9 mouse cellular contexts compared by ENCODE assay signal in the genomic region with DNA sequence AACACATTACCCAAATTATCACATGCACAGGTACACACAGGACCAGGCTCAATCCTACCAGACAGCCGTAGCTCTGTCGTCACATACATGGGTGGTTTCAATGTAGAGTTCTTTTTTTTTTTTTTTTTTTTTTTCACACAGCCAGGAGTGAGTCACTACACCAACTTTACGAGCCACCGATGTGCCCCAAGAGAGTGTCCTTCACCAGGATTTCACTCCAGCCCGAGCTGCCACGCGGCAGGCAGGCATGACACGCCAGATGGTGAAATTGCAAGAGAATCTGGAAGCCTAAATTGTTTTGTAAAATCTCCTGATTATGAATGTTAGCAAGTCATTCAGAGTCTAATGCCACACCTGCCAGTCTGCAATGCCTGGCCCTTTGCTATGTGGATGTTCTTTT. TPM values are rescaled to one million over a fixed set of nuclear protein-coding genes. Genes with fewer than 3 reads are reported as not detected.
DNase-seq lines count a peak whose midpoint lies in the region; TF ChIP-seq lines count a peak whose summit lies in the region.
"Had no signal": no experiment of that assay in that cellular context is flagged by ENCODE, and none has a peak within 500 bp of the region (broad histone marks: within the 10 kb centered on the region; RNA-seq: fewer than 3 reads in every experiment).

No protein-coding gene starts in this region.

- H3K9ac ChIP-seq in CH12.LX (ENCODE audit: insufficient read depth, low read depth) = no peak overlapping the region
- H3K9ac ChIP-seq: liver, embryonic 13.5 days had no signal

- intact Hi-C loops in gastrocnemius, adult 2 months (cut with DNase I) = no loop called here

- H3K9me3 ChIP-seq in CH12.LX (replicated peaks; ENCODE audit: low read length) = no peaks in the 10 kb centered on the region
- H3K9me3 ChIP-seq: liver, embryonic 13.5 days had no signal

- peaks cover 0 to 6% of the 10 kb centered on the region in 2 experiments for H3K36me3 ChIP-seq in CH12.LX (replicated peaks in 1 of 2; ENCODE audit: control insufficient read depth in 1 of 2, insufficient read depth in 1 of 2, low read length in 1 of 2)
- no peaks in the 10 kb centered on the region for H3K36me3 ChIP-seq in thymus, adult 2 months (ENCODE audit: control insufficient read depth, insufficient read depth, low read length)

- dilution Hi-C loops in CH12.LX (cut with MboI; ENCODE audit: extremely low pct_ligation_motif_present, extremely low pct_unique_long_range_greater_than_20kb, low sequenced_read_pairs) = no loop called here

- 97% methylated on average over 8 of the region's 8 CpGs for WGBS in thymus, adult 2 months

- no peaks in the 10 kb centered on the region for H3K79me2 ChIP-seq in CH12.LX (replicated peaks; ENCODE audit: control insufficient read depth, extremely low read depth, insufficient read depth, poor library complexity, severe bottlenecking)

- H3K4me1 ChIP-seq in CH12.LX (ENCODE audit: control insufficient read depth in 1 of 2, insufficient read depth in 2 of 2) = peaks cover 6 to 17% of the 10 kb centered on the region in 2 experiments; a peak in 3 of 4 replicates
- H3K4me1 ChIP-seq in thymus, adult 2 months (replicated peaks; ENCODE audit: control insufficient read depth, insufficient read depth, low read length) = no peaks in the 10 kb centered on the region
- H3K4me1 ChIP-seq: liver, embryonic 13.5 days had no signal

- H3K4me3 ChIP-seq in CH12.LX (replicated peaks in 1 of 3; ENCODE audit: low read depth in 2 of 3, low read length in 2 of 3, poor library complexity in 1 of 3) = no peak overlapping the region
- H3K4me3 ChIP-seq in thymus, adult 2 months (ENCODE audit: control insufficient read depth, insufficient read depth, low read length) = no peak overlapping the region
- H3K4me3 ChIP-seq in gastrocnemius, adult 2 months = no peak overlapping the region
- H3K4me3 ChIP-seq: liver, embryonic 13.5 days had no signal

- TF ChIP-seq CTCF in CH12.LX (conservative IDR thresholded peaks at IDR 0.05 in 1 of 2, IDR thresholded peaks at IDR 0.05 in 1 of 2; ENCODE audit: low read depth in 2 of 2, low read length in 2 of 2) = no peak
- TF ChIP-seq CTCF in thymus, adult 2 months (IDR thresholded peaks at IDR 0.05; ENCODE audit: borderline replicate concordance, control insufficient read depth, extremely low read depth, insufficient read depth, low read length, poor library complexity) = no peak
- no peak for TF ChIP-seq CTCF in gastrocnemius, adult 2 months (IDR thresholded peaks at IDR 0.05)

- H3K27me3 ChIP-seq in CH12.LX (replicated peaks) = peaks cover 3% of the 10 kb centered on the region
- H3K27me3 ChIP-seq in thymus, adult 2 months (ENCODE audit: control insufficient read depth, insufficient read depth, low read length) = no peaks in the 10 kb centered on the region
- H3K27me3 ChIP-seq: liver, embryonic 13.5 days had no signal

- TF ChIP-seq EP300 in CH12.LX (IDR thresholded peaks at IDR 0.05; ENCODE audit: low read length) = no peak

- DNase-seq in frontal cortex, adult 2 months (ENCODE audit: extremely low spot score in 1 of 2, low spot score in 1 of 2) = peak; percentile 63 to 73
- no peak for DNase-seq in frontal cortex, postnatal 10 days (ENCODE audit: low spot score in 2 of 2)
- DNase-seq in CH12.LX (ENCODE audit: extremely low read depth) = no peak
- peak; percentile 64 for DNase-seq in adrenal gland, postnatal 10 days
- DNase-seq in layer of hippocampus, postnatal 36 days = peak; percentile 59 to 63
- DNase-seq in thymus, adult 2 months = no peak
- no peak for DNase-seq in gastrocnemius, adult 2 months
- DNase-seq: kidney, postnatal 36 days; liver, embryonic 13.5 days had no signal

- in situ Hi-C loops in CH12.LX (cut with MboI; ENCODE audit: low pct_ligation_motif_present, low pct_unique_long_range_greater_than_20kb, low sequenced_read_pairs) = no loop called here

- no peak overlapping the region for H3K27ac ChIP-seq in CH12.LX (ENCODE audit: insufficient read depth, low read depth)
- no peak overlapping the region for H3K27ac ChIP-seq in thymus, adult 2 months (ENCODE audit: control insufficient read depth, insufficient read depth, low read length)
- no peak overlapping the region for H3K27ac ChIP-seq in gastrocnemius, adult 2 months
- H3K27ac ChIP-seq: liver, embryonic 13.5 days had no signal

- no peak overlapping the region for H3K4me2 ChIP-seq in CH12.LX (ENCODE audit: insufficient read depth, low read depth, poor library complexity, severe bottlenecking)
- H3K4me2 ChIP-seq: liver, embryonic 13.5 days had no signal

- TF ChIP-seq RAD21 in CH12.LX (IDR thresholded peaks at IDR 0.05; ENCODE audit: low read depth, low read length) = no peak

- no peak for TF ChIP-seq POLR2A in CH12.LX (IDR thresholded peaks at IDR 0.05; ENCODE audit: low read depth, low read length)
- TF ChIP-seq POLR2A in thymus, adult 2 months (IDR thresholded peaks at IDR 0.05; ENCODE audit: control insufficient read depth, extremely low read depth, insufficient read depth, low read length, poor library complexity) = no peak

TF ChIP-seq in CH12.LX, 34 proteins besides CTCF, POLR2A, EP300 and RAD21:
- TF ChIP-seq ZNF384 (IDR thresholded peaks at IDR 0.05; ENCODE audit: low read depth, low read length) = peak; percentile 12; the same call in 1 of the 2 replicates
- no peak for TF ChIP-seq GABPA (IDR thresholded peaks at IDR 0.05; ENCODE audit: insufficient replicate concordance, low read depth, low read length)

RNA-seq across cellular contexts. Expression of gene Grik5, which starts 24.8 kb away (rescaled TPM):
- 211 and 215 TPM in 2 replicates for polyA plus RNA-seq in frontal cortex, adult 2 months (2012; rRNA removed)
- 0.88 and 2.1 TPM in 2 replicates for total RNA-seq in CH12.LX (2012; rRNA removed)
- 0.80 and 1.0 TPM in 2 replicates for total RNA-seq in CH12.LX (2014; rRNA removed)
- 1.5 and 2.0 TPM in 2 replicates for polyA plus RNA-seq in CH12.LX (2012; ENCODE audit: insufficient read length, low read depth)
- 10 to 100 TPM; 16.1 to 25.3 TPM for total RNA-seq in adrenal gland, postnatal 10 days (2021)
- total RNA-seq in layer of hippocampus, postnatal 36 days (2021) = 100 to 1,000 TPM; 234 to 242 TPM
- polyA plus RNA-seq in thymus, adult 2 months (2012; rRNA removed) = 19.1 and 23.0 TPM in 2 replicates
- total RNA-seq in gastrocnemius, adult 2 months (2021) = 1 to 10 TPM; 2.4 to 3.1 TPM

RNA-seq across cellular contexts. Expression of gene Zfp574, which starts 25.0 kb away (rescaled TPM):
- 34.6 and 40.6 TPM in 2 replicates for polyA plus RNA-seq in frontal cortex, adult 2 months (2012; rRNA removed)
- 11.2 and 11.8 TPM in 2 replicates for total RNA-seq in CH12.LX (2012; rRNA removed)
- 2.8 and 3.4 TPM in 2 replicates for total RNA-seq in CH12.LX (2014; rRNA removed)
- polyA plus RNA-seq in CH12.LX (2012; ENCODE audit: insufficient read length, low read depth) = 11.9 and 13.3 TPM in 2 replicates
- 10 to 100 TPM; 18.3 to 18.5 TPM for total RNA-seq in adrenal gland, postnatal 10 days (2021)
- total RNA-seq in layer of hippocampus, postnatal 36 days (2021) = 10 to 100 TPM; 28.4 to 30.0 TPM
- polyA plus RNA-seq in thymus, adult 2 months (2012; rRNA removed) = 65.0 and 68.8 TPM in 2 replicates
- total RNA-seq in gastrocnemius, adult 2 months (2021) = 1 to 10 TPM; 7.2 to 9.2 TPM

RNA-seq across cellular contexts. Expression of gene Atp1a3, which starts 41.6 kb away (rescaled TPM):
- polyA plus RNA-seq in frontal cortex, adult 2 months (2012; rRNA removed) = 1,131 and 1,133 TPM in 2 replicates
- total RNA-seq in CH12.LX (2012; rRNA removed) (0.08 and 0.17 TPM in 2 replicates), CH12.LX (2014; rRNA removed) (not detected in 2 replicates)
- 0.15 and 0.24 TPM in 2 replicates for polyA plus RNA-seq in CH12.LX (2012; ENCODE audit: insufficient read length, low read depth)
- 10 to 100 TPM; 26.2 to 42.2 TPM for total RNA-seq in adrenal gland, postnatal 10 days (2021)
- 1,000 to 10,000 TPM; 2,432 to 2,476 TPM for total RNA-seq in layer of hippocampus, postnatal 36 days (2021)
- polyA plus RNA-seq in thymus, adult 2 months (2012; rRNA removed) = 5.6 and 7.1 TPM in 2 replicates
- not detected for total RNA-seq in gastrocnemius, adult 2 months (2021)

Comparison
In these comparisons a context has a peak if more than half of its experiments do, and no peak if none do; other contexts are left out.
1. DNase-seq: peak in frontal cortex, adult 2 months (2 of 2), adrenal gland, postnatal 10 days (single experiment) and layer of hippocampus, postnatal 36 days (2 of 2); none in frontal cortex, postnatal 10 days (0 of 2), CH12.LX (single experiment), thymus, adult 2 months (single experiment) and gastrocnemius, adult 2 months (single experiment).
2. RNA of gene Grik5, which starts 24.8 kb away (total RNA-seq): 234 to 242 TPM in layer of hippocampus, postnatal 36 days; 16.1 to 25.3 TPM in adrenal gland, postnatal 10 days, 2.4 to 3.1 TPM in gastrocnemius, adult 2 months and 0.80 to 2.1 TPM in CH12.LX; every median in the first group is over 4 times any median in the second.
3. RNA of gene Atp1a3, which starts 41.6 kb away (total RNA-seq): 2,432 to 2,476 TPM in layer of hippocampus, postnatal 36 days; 26.2 to 42.2 TPM in adrenal gland, postnatal 10 days, 0.08 to 0.17 TPM in CH12.LX and not detected in gastrocnemius, adult 2 months; every median in the first group is over 10 times any median in the second.